In genomic region chr8:13132220-13132619, GRCm38 (mm10) we compare ENCODE assay signal across 8 mouse cellular contexts. TPM values are rescaled to one million over a fixed set of nuclear protein-coding genes. Genes with fewer than 3 reads are reported as not detected.
DNase-seq lines count a peak whose midpoint lies in the region; ATAC-seq and TF ChIP-seq lines count a peak whose summit lies in the region.
"Not testable (repeated sequence)": the region's sequence is repeated elsewhere in the genome, so short reads cannot be mapped to it uniquely, and the experiment has no call there.

No protein-coding gene starts in this region.

- not testable (repeated sequence) for H3K4me2 ChIP-seq in embryonic facial prominence, embryonic 14.5 days (ENCODE audit: low read depth, low read length)

- not testable (repeated sequence) for H3K4me3 ChIP-seq in ES-E14 (ENCODE audit: insufficient read depth in 1 of 2, low read depth in 1 of 2, low read length in 2 of 2, poor library complexity in 1 of 2, severe bottlenecking in 1 of 2); embryonic facial prominence, embryonic 14.5 days (ENCODE audit: low read depth, low read length); layer of hippocampus, adult 2 months

- H3K27me3 ChIP-seq in embryonic facial prominence, embryonic 14.5 days (replicated peaks; ENCODE audit: control insufficient read depth, insufficient read depth, low read length): not testable (repeated sequence)

- H3K9ac ChIP-seq in ES-E14 (ENCODE audit: insufficient read depth, low read depth, low read length, poor library complexity, severe bottlenecking); embryonic facial prominence, embryonic 14.5 days (ENCODE audit: low read depth, low read length): not testable (repeated sequence)

- in situ Hi-C loops in ES-E14 (cut with MboI; ENCODE audit: low sequenced_read_pairs in 2 of 2, unreplicated experiment in 2 of 2): not testable (repeated sequence)

- H3K27ac ChIP-seq in ES-E14 (ENCODE audit: insufficient read depth, low read depth, low read length, poor library complexity, severe bottlenecking); embryonic facial prominence, embryonic 14.5 days (replicated peaks; ENCODE audit: low read depth, low read length); layer of hippocampus, adult 2 months: not testable (repeated sequence)

- H3K9me3 ChIP-seq in ES-E14 (ENCODE audit: control insufficient read depth, insufficient read depth, low read depth, low read length); embryonic facial prominence, embryonic 14.5 days (ENCODE audit: control insufficient read depth, low read length): not testable (repeated sequence)

- not testable (repeated sequence) for ATAC-seq in embryonic facial prominence, embryonic 14.5 days (ENCODE audit: low read depth)

- DNase-seq in ES-E14 (ENCODE audit: low read depth, low spot score): peak; percentile 69
- DNase-seq in c-Kit-negative CD71-positive TER-119-positive erythroid progenitor cells, embryonic 14.5 days (ENCODE audit: low read depth, low spot score): peak; percentile 65
- DNase-seq in embryonic facial prominence, embryonic 14.5 days (ENCODE audit: low spot score): peak; percentile 39
- peak; percentile 74 for DNase-seq in heart, postnatal 4 days
- peak in 1 of 2 experiments; percentile 62 for DNase-seq in layer of hippocampus, adult 2 months (ENCODE audit: low spot score in 2 of 2)
- DNase-seq in lung, postnatal 14 days: peak; percentile 72
- peak; percentile 30 for DNase-seq in retina, postnatal 7 days (ENCODE audit: low read depth, low spot score)
- DNase-seq in urinary bladder, postnatal 14 days (ENCODE audit: low spot score): peak; percentile 58

- peak; percentile 83 for TF ChIP-seq CTCF in layer of hippocampus, adult 2 months (conservative IDR thresholded peaks at IDR 0.05)

- H3K36me3 ChIP-seq in ES-E14 (ENCODE audit: control insufficient read depth, insufficient read depth, low read length, poor library complexity, severe bottlenecking): peaks cover 27% of the 10 kb centered on the region; the same call in 1 of the 2 replicates
- H3K36me3 ChIP-seq in embryonic facial prominence, embryonic 14.5 days (ENCODE audit: control insufficient read depth, insufficient read depth, low read length): peaks cover 100% of the 10 kb centered on the region

- H3K4me1 ChIP-seq in ES-E14 (ENCODE audit: control insufficient read depth in 2 of 2, insufficient read depth in 2 of 2, low read length in 2 of 2, poor library complexity in 1 of 2); embryonic facial prominence, embryonic 14.5 days (ENCODE audit: control insufficient read depth, insufficient read depth, low read length): not testable (repeated sequence)

- WGBS in embryonic facial prominence, embryonic 14.5 days: 65% methylated on average over 9 of the region's 9 CpGs

TF ChIP-seq in ES-E14, 5 proteins besides CTCF, POLR2A, EP300 and RAD21:
- TF ChIP-seq ZC3H11A (IDR thresholded peaks at IDR 0.05; ENCODE audit: borderline replicate concordance, low read depth, low read length): peak; percentile 34; the same call in 1 of the 2 replicates

RNA-seq across cellular contexts. Expression of gene Lamp1, which starts 26.7 kb away (rescaled TPM):
- total RNA-seq in ES-E14 (2012; rRNA removed): 559 and 680 TPM in 2 replicates
- 367 TPM in 2 replicates for polyA plus RNA-seq in embryonic facial prominence, embryonic 14.5 days (2014; fragmentation: Nextera tagmentation; extraction: Ambion mirVana)
- 100 to 1,000 TPM; 282 to 294 TPM for total RNA-seq in heart, postnatal 4 days (2021)
- total RNA-seq in layer of hippocampus, adult 2 months (2021): 100 to 1,000 TPM; 241 to 248 TPM

RNA-seq across cellular contexts. Expression of gene Cul4a, which starts 26.8 kb away (rescaled TPM):
- total RNA-seq in ES-E14 (2012; rRNA removed): 35.7 and 42.7 TPM in 2 replicates
- 115 and 117 TPM in 2 replicates for polyA plus RNA-seq in embryonic facial prominence, embryonic 14.5 days (2014; fragmentation: Nextera tagmentation; extraction: Ambion mirVana)
- 10 to 100 TPM; 76.7 to 80.0 TPM for total RNA-seq in heart, postnatal 4 days (2021)
- 10 to 100 TPM; 60.1 to 60.8 TPM for total RNA-seq in layer of hippocampus, adult 2 months (2021)

RNA-seq across cellular contexts. Expression of gene Pcid2, which starts 27.0 kb away (rescaled TPM):
- total RNA-seq in ES-E14 (2012; rRNA removed): 35.2 and 42.5 TPM in 2 replicates
- 32.6 and 34.7 TPM in 2 replicates for polyA plus RNA-seq in embryonic facial prominence, embryonic 14.5 days (2014; fragmentation: Nextera tagmentation; extraction: Ambion mirVana)
- 10 to 100 TPM; 14.0 TPM for total RNA-seq in heart, postnatal 4 days (2021)
- 10 to 100 TPM; 28.2 to 30.7 TPM for total RNA-seq in layer of hippocampus, adult 2 months (2021)
